Mouse (Mus musculus) testis, adult 2 months (tissue): ENCODE results near the gene Prkcz.

Experiments used
- CTCF ChIP-seq: fragments of 200-500 bp; IDR thresholded peaks from 2 replicates; pipeline ENCODE4 v1.5.1; 2012; ENCODE audit warnings: low read depth, mild to moderate bottlenecking, inconsistent platforms, low read length, moderate library complexity; ENCODE audit not compliant: control insufficient read depth, insufficient read depth, insufficient replicate concordance
- POLR2A ChIP-seq: fragments of 200-500 bp; IDR thresholded peaks from 2 replicates; pipeline ENCODE4 v1.6.1; 2012; ENCODE audit warnings: low read depth, mild to moderate bottlenecking, inconsistent platforms, low read length, moderate library complexity; ENCODE audit not compliant: control insufficient read depth

DNA sequence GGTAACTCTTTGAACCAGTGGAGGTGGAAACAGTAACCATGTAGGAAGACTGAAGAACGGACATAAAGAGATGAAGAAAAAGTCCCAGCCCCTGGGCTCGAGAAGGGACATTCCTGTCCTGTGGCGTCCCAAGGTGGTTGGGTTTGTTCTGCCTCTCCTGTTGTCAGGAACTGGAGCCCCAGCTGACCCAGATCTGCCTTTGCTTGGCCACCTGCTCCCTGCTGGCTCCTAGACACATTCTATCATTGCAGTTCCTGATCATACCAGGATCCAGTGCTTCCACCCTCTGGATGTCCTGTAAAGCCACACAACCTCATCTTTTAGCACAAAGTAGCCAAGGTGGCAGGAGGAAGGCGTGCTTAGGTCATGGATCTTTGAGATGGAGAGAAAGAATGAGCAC, 22.2 kb upstream of the Prkcz start:
- TF ChIP-seq POLR2A = no peak
- TF ChIP-seq CTCF = no peak
